Mouse (Mus musculus) MEL (cell line): ENCODE measurements around the gene Dyrk3. TPM values are rescaled to one million over a fixed set of nuclear protein-coding genes. Genes with fewer than 3 reads are reported as not detected.

Source experiments
- DNase-seq: peaks from one replicate; pipeline ENCODE4 v3.0.0; 2011; ENCODE audit warnings: low read depth, low spot score
- H3K27ac ChIP-seq: 2 replicates; pipeline ENCODE4 v1.5.1; 2012; ENCODE audit warnings: low read depth, mild to moderate bottlenecking, control low read depth, low read length, moderate library complexity; ENCODE audit not compliant: control insufficient read depth
- H3K27me3 ChIP-seq, 2 experiments: fragments of 150-350 bp in 1 of 2; sonication (generic) in 1 of 2; 2 replicates each; pipeline ENCODE4 v1.6.1; 2012; ENCODE audit warnings: low read length in 2 of 2, mild to moderate bottlenecking in 2 of 2, improper control_type of control experiment in 1 of 2, moderate library complexity in 1 of 2; ENCODE audit not compliant: insufficient read depth in 2 of 2, control insufficient read depth in 1 of 2
- H3K36me3 ChIP-seq, 2 experiments: 2 replicates each; pipeline ENCODE4 v1.6.1; 2012 to 2014; ENCODE audit warnings: low read length in 2 of 2, improper control_type of control experiment in 1 of 2, inconsistent platforms in 1 of 2, mild to moderate bottlenecking in 1 of 2; ENCODE audit not compliant: insufficient read depth in 2 of 2, control insufficient read depth in 1 of 2
- H3K4me1 ChIP-seq, 2 experiments: fragments of 150-350 bp in 1 of 2; sonication (generic) in 1 of 2; 2 replicates each; pipeline ENCODE4 v1.6.1; 2012; ENCODE audit warnings: low read length in 2 of 2, improper control_type of control experiment in 1 of 2, mild to moderate bottlenecking in 1 of 2; ENCODE audit not compliant: insufficient read depth in 2 of 2, control insufficient read depth in 1 of 2
- H3K4me3 ChIP-seq, 2 experiments: fragments of 150-350 bp in 1 of 2; sonication (generic) in 1 of 2; 2 replicates each; pipeline ENCODE4 v1.5.1; 2012; ENCODE audit warnings: low read depth in 2 of 2, low read length in 2 of 2, mild to moderate bottlenecking in 2 of 2, moderate library complexity in 2 of 2, control low read depth in 1 of 2, improper control_type of control experiment in 1 of 2; ENCODE audit not compliant: control insufficient read depth in 1 of 2, insufficient read depth in 1 of 2
- H3K79me2 ChIP-seq: 2 replicates; pipeline ENCODE4 v1.6.1; 2012; ENCODE audit warnings: mild to moderate bottlenecking, low read length, moderate library complexity; ENCODE audit not compliant: control insufficient read depth, poor library complexity, insufficient read depth
- H3K9ac ChIP-seq: 2 replicates; pipeline ENCODE4 v1.6.1; 2012; ENCODE audit warnings: low read depth, mild to moderate bottlenecking, control low read depth, low read length, moderate library complexity; ENCODE audit not compliant: control insufficient read depth, poor library complexity, severe bottlenecking
- H3K9me3 ChIP-seq: fragments of 150-350 bp; sonication (generic); replicated peaks from 2 replicates; pipeline ENCODE4 v1.6.1; 2012; ENCODE audit warnings: mild to moderate bottlenecking, low read length, improper control_type of control experiment, moderate library complexity; ENCODE audit not compliant: insufficient read depth
- CHD2 ChIP-seq: IDR thresholded peaks from 2 replicates; pipeline ENCODE4 v1.6.1; 2011; ENCODE audit warnings: low read length, improper control_type of control experiment
- CTCF ChIP-seq, 3 experiments: IDR thresholded peaks in 2 of 3; conservative IDR thresholded peaks in 1 of 3; 2 replicates each; pipeline ENCODE4 v1.5.1; 2011 to 2012; ENCODE audit warnings: low read length in 3 of 3, low read depth in 2 of 3, mild to moderate bottlenecking in 2 of 3, improper control_type of control experiment in 1 of 3, inconsistent platforms in 1 of 3, mixed read lengths in 1 of 3, moderate library complexity in 1 of 3; ENCODE audit not compliant: control insufficient read depth in 1 of 3, insufficient read depth in 1 of 3, poor library complexity in 1 of 3, severe bottlenecking in 1 of 3
- EP300 ChIP-seq, 2 experiments: IDR thresholded peaks; 2 replicates each; pipeline ENCODE4 v1.6.1; 2011; ENCODE audit warnings: improper control_type of control experiment in 2 of 2, low read length in 2 of 2, low read depth in 1 of 2, mild to moderate bottlenecking in 1 of 2
- GATA1 ChIP-seq: IDR thresholded peaks from 2 replicates; pipeline ENCODE4 v1.6.1; 2011; ENCODE audit warnings: low read depth, low read length, improper control_type of control experiment
- KAT2A ChIP-seq: conservative IDR thresholded peaks from 2 replicates; pipeline ENCODE4 v1.6.1; 2012; ENCODE audit warnings: low read depth, low read length, improper control_type of control experiment, inconsistent platforms
- MEF2A ChIP-seq: IDR thresholded peaks from 2 replicates; pipeline ENCODE4 v1.6.1; 2014; ENCODE audit warnings: low read depth, mild to moderate bottlenecking, inconsistent platforms, low read length, improper control_type of control experiment; ENCODE audit not compliant: poor library complexity, insufficient replicate concordance, severe bottlenecking; ENCODE audit errors: extremely low read depth
- RAD21 ChIP-seq: IDR thresholded peaks from 2 replicates; pipeline ENCODE4 v1.6.1; 2011; ENCODE audit warnings: mild to moderate bottlenecking, low read depth, low read length, improper control_type of control experiment
- RCOR1 ChIP-seq: IDR thresholded peaks from 2 replicates; pipeline ENCODE4 v1.6.1; 2012; ENCODE audit warnings: low read depth, mild to moderate bottlenecking, inconsistent platforms, low read length, improper control_type of control experiment
- SMC3 ChIP-seq: IDR thresholded peaks from 2 replicates; pipeline ENCODE4 v1.6.1; 2011; ENCODE audit warnings: low read depth, low read length, improper control_type of control experiment
- TAL1 ChIP-seq: IDR thresholded peaks from 2 replicates; pipeline ENCODE4 v1.6.1; 2012; ENCODE audit warnings: mild to moderate bottlenecking, inconsistent platforms, low read length, moderate library complexity, mixed read lengths
- TBP ChIP-seq: IDR thresholded peaks from 2 replicates; pipeline ENCODE4 v1.8.0; 2011; ENCODE audit warnings: low read depth, low read length, improper control_type of control experiment
- USF1 ChIP-seq: IDR thresholded peaks from 2 replicates; pipeline ENCODE4 v1.6.1; 2014; ENCODE audit warnings: low read depth, mild to moderate bottlenecking, inconsistent platforms, low read length, improper control_type of control experiment, moderate library complexity
- USF2 ChIP-seq, 2 experiments: IDR thresholded peaks; 2 replicates each; pipeline ENCODE4 v1.6.1; 2011 to 2012; ENCODE audit warnings: improper control_type of control experiment in 2 of 2, low read length in 2 of 2, borderline replicate concordance in 1 of 2, inconsistent platforms in 1 of 2, low read depth in 1 of 2, mild to moderate bottlenecking in 1 of 2; ENCODE audit not compliant: insufficient read depth in 1 of 2
- ZC3H11A ChIP-seq: IDR thresholded peaks from 2 replicates; pipeline ENCODE4 v1.6.1; 2012; ENCODE audit warnings: low read depth, mild to moderate bottlenecking, inconsistent platforms, low read length, improper control_type of control experiment
- ZKSCAN1 ChIP-seq: IDR thresholded peaks from 2 replicates; pipeline ENCODE4 v1.6.1; 2012; ENCODE audit warnings: low read depth, mild to moderate bottlenecking, inconsistent platforms, low read length, improper control_type of control experiment, moderate library complexity
- polyA plus RNA-seq, 2 experiments: library from polyadenylated mRNA; stranded (reverse) in 1 of 2; unstranded in 1 of 2; fragments of >175 nt in 1 of 2; fragments of >200 nt in 1 of 2; gene quantifications; 2 replicates each; pipeline versions ENCODE4 v1.2.1 to v1.2.4; 2012; ENCODE audit warnings: low replicate concordance in 2 of 2, low read depth in 1 of 2; ENCODE audit not compliant: insufficient read length in 2 of 2, insufficient read depth in 1 of 2, missing spikeins in 1 of 2
- total RNA-seq: library from RNA; depleted of rRNA; stranded (reverse); fragments of 300-350 nt; gene quantifications from 2 replicates; pipeline ENCODE4 v1.2.3, GENCODE M21; 2012

The Dyrk3 gene
- total and polyA plus RNA-seq, 3 experiments = 8.6 to 11.8 TPM; not detected in 1

GRCm38 (mm10) chr1:131116430-131117011, 21.6 kb downstream of the Dyrk3 start:
- Histone ChIP-seq H3K36me3 (peaks cover 0 to 7% of the 10 kb centered on the region in 2 experiments; a peak in 2 of 4 replicates), H3K9ac (no peak overlapping the region), H3K27me3 (peaks cover 0 to 2% of the 10 kb centered on the region in 2 experiments; a peak in 2 of 4 replicates), H3K27ac (no peak overlapping the region), H3K4me3 (no peak overlapping the region), H3K79me2 (no peaks in the 10 kb centered on the region)
- peak; percentile 34 for DNase-seq
- TF ChIP-seq TAL1 = no peak
- peak; percentile 12; the same call in 1 of the 2 replicates for TF ChIP-seq SMC3
- no peak for TF ChIP-seq MEF2A
- TF ChIP-seq CTCF (IDR thresholded peaks at IDR 0.05 in 2 of 3, conservative IDR thresholded peaks at IDR 0.05 in 1 of 3; ENCODE audit: control insufficient read depth in 1 of 3, insufficient read depth in 1 of 3, low read depth in 2 of 3, low read length in 3 of 3, poor library complexity in 1 of 3, severe bottlenecking in 1 of 3) = no peak
- no peak for TF ChIP-seq GATA1
- no peak for TF ChIP-seq USF2 (IDR thresholded peaks at IDR 0.05; ENCODE audit: borderline replicate concordance in 1 of 2, insufficient read depth in 1 of 2, low read depth in 1 of 2, low read length in 2 of 2)
- no peak for TF ChIP-seq ZKSCAN1
- TF ChIP-seq, all 39 proteins: peak for 1
- Histone ChIP-seq H3K9me3 (no peaks in the 10 kb centered on the region), H3K4me1 (peaks cover 2 to 9% of the 10 kb centered on the region in 2 experiments; a peak in 3 of 4 replicates)

- peak; percentile 84 for DNase-seq
- H3K27me3 ChIP-seq = peaks cover 0 to 2% of the 10 kb centered on the region in 2 experiments; a peak in 2 of 4 replicates
- H3K9me3 ChIP-seq = no peaks in the 10 kb centered on the region
- no peak overlapping the region for H3K9ac ChIP-seq
- peaks cover 0 to 7% of the 10 kb centered on the region in 2 experiments; a peak in 2 of 4 replicates for H3K36me3 ChIP-seq
- no peaks in the 10 kb centered on the region for H3K79me2 ChIP-seq
- peaks cover 2 to 11% of the 10 kb centered on the region in 2 experiments; a peak in 3 of 4 replicates for H3K4me1 ChIP-seq
- no peak overlapping the region for H3K27ac ChIP-seq
- TF ChIP-seq TBP = 0 out of 2 replicates have a peak, but pooled peaks have one; percentile 19
- peak; percentile 85 for TF ChIP-seq RAD21
- TF ChIP-seq CTCF (IDR thresholded peaks at IDR 0.05 in 2 of 3, conservative IDR thresholded peaks at IDR 0.05 in 1 of 3; ENCODE audit: control insufficient read depth in 1 of 3, insufficient read depth in 1 of 3, low read depth in 2 of 3, low read length in 3 of 3, poor library complexity in 1 of 3, severe bottlenecking in 1 of 3) = peak; percentile 84 to 87 (median 87)
- no peak for TF ChIP-seq RCOR1
- TF ChIP-seq USF2 (IDR thresholded peaks at IDR 0.05; ENCODE audit: borderline replicate concordance in 1 of 2, insufficient read depth in 1 of 2, low read depth in 1 of 2, low read length in 2 of 2) = no peak
- TF ChIP-seq KAT2A = no peak
- no peak for TF ChIP-seq USF1
- TF ChIP-seq ZC3H11A = peak; percentile 97
- TF ChIP-seq SMC3 = peak; percentile 96
- TF ChIP-seq EP300 (IDR thresholded peaks at IDR 0.05; ENCODE audit: low read depth in 1 of 2, low read length in 2 of 2) = no peak
- no peak for TF ChIP-seq CHD2
- H3K4me3 ChIP-seq = no peak overlapping the region
These were observed 22.2 kb downstream of the Dyrk3 start for GRCm38 (mm10) chr1:131115932-131116331.
